Mouse (Mus musculus) small intestine, adult 2 months (tissue): ENCODE data around the gene Dnajb5.

Experiments used
- CTCF ChIP-seq: fragments of 200-500 bp; IDR thresholded peaks from 2 replicates; pipeline ENCODE4 v1.5.1; 2012; ENCODE audit warnings: low read depth, mild to moderate bottlenecking, control low read depth, inconsistent platforms, low read length, moderate library complexity, mixed read lengths; ENCODE audit not compliant: insufficient replicate concordance, insufficient read length; ENCODE audit errors: extremely low read depth
- POLR2A ChIP-seq: fragments of 200-500 bp; IDR thresholded peaks from 2 replicates; pipeline ENCODE4 v1.6.1; 2012; ENCODE audit warnings: low read depth, mild to moderate bottlenecking, control low read depth, inconsistent platforms, low read length, moderate library complexity

- TF ChIP-seq POLR2A, result no peak
- no peak for TF ChIP-seq CTCF
These were observed 38.7 kb downstream of the Dnajb5 start for GRCm38 (mm10) chr4:42988296-42988695.
